ENCODE assay signal across 13 mouse cellular contexts in the genomic region with DNA sequence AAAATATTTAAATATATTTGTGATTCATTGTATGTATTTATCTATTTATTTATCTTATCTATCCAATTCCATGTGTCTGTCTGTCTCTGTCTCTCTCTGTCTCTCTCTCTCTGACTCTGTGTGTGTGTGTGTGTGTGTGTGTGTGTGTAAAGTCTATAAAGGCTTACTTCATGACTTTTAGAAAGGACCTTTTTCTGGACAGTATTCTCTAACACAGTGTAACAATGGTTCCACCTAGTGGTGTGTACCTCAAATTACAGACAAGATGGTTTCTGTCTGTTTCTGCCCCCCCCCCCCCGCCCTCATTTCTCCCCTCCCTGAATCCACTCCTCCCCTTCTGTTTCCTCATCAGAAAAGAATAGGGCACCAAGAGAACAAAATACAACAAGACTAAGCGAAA. TPM values are rescaled to one million over a fixed set of nuclear protein-coding genes. Genes with fewer than 3 reads are reported as not detected.
DNase-seq lines count a peak whose midpoint lies in the region; ATAC-seq and TF ChIP-seq lines count a peak whose summit lies in the region.
"Had no signal": no experiment of that assay in that cellular context is flagged by ENCODE, and none has a peak within 500 bp of the region (broad histone marks: within the 10 kb centered on the region; RNA-seq: fewer than 3 reads in every experiment).

No protein-coding gene starts in this region.

- no peaks in the 10 kb centered on the region; the same call in 1 of the 2 replicates for H3K36me3 ChIP-seq in intestine, postnatal 0 days (ENCODE audit: control insufficient read depth, insufficient read depth)
- no peaks in the 10 kb centered on the region for H3K36me3 ChIP-seq in stomach, postnatal 0 days (ENCODE audit: control insufficient read depth, insufficient read depth, low read length)
- H3K36me3 ChIP-seq: neural tube, embryonic 15.5 days had no signal

- H3K9ac ChIP-seq in intestine, postnatal 0 days (ENCODE audit: low read depth, low read length) = no peak overlapping the region
- H3K9ac ChIP-seq in stomach, postnatal 0 days (ENCODE audit: low read length) = no peak overlapping the region
- H3K9ac ChIP-seq: hindbrain, embryonic 12.5 days; neural tube, embryonic 15.5 days had no signal

- DNase-seq in gastrocnemius, adult 18-20 months (ENCODE audit: low spot score) = peak; percentile 7
- DNase-seq in gastrocnemius, postnatal 10 days = no peak
- peak; percentile 8 for DNase-seq in thymus, postnatal 14 days
- DNase-seq in thymus, postnatal 25 days = no peak
- no peak for DNase-seq in stomach, postnatal 0 days (ENCODE audit: low spot score)
- DNase-seq in cerebellum, adult 9-11 months = no peak
- DNase-seq in heart, adult 18-20 months = no peak
- DNase-seq: gastrocnemius, postnatal 14 days had no signal

- no peak overlapping the region for H3K4me3 ChIP-seq in intestine, postnatal 0 days (ENCODE audit: low read depth, low read length)
- no peak overlapping the region for H3K4me3 ChIP-seq in stomach, postnatal 0 days (ENCODE audit: low read depth, low read length)
- H3K4me3 ChIP-seq: embryonic facial prominence, embryonic 10.5 days; hindbrain, embryonic 12.5 days; neural tube, embryonic 15.5 days had no signal

- no peaks in the 10 kb centered on the region for H3K9me3 ChIP-seq in intestine, postnatal 0 days (ENCODE audit: control insufficient read depth)
- H3K9me3 ChIP-seq in stomach, postnatal 0 days (ENCODE audit: control insufficient read depth, low read length) = no peaks in the 10 kb centered on the region
- H3K9me3 ChIP-seq: embryonic facial prominence, embryonic 10.5 days; hindbrain, embryonic 12.5 days; neural tube, embryonic 15.5 days had no signal

- no peak overlapping the region for H3K4me2 ChIP-seq in intestine, postnatal 0 days (replicated peaks; ENCODE audit: low read depth)
- no peak overlapping the region for H3K4me2 ChIP-seq in stomach, postnatal 0 days (replicated peaks; ENCODE audit: low read depth)
- H3K4me2 ChIP-seq: hindbrain, embryonic 12.5 days; neural tube, embryonic 15.5 days had no signal

- H3K27ac ChIP-seq in intestine, postnatal 0 days (ENCODE audit: low read depth, low read length) = no peak overlapping the region
- H3K27ac ChIP-seq in stomach, postnatal 0 days (replicated peaks) = no peak overlapping the region
- H3K27ac ChIP-seq: embryonic facial prominence, embryonic 10.5 days; hindbrain, embryonic 12.5 days; macrophage; neural tube, embryonic 15.5 days had no signal

- no peak for TF ChIP-seq EP300 in stomach, postnatal 0 days (optimal IDR thresholded peaks at IDR 0.05)

- no peak for ATAC-seq in intestine, postnatal 0 days
- ATAC-seq in stomach, postnatal 0 days (ENCODE audit: low FRiP score, low TSS enrichment) = no peak

- WGBS in intestine, postnatal 0 days = 86% methylated on average over 2 of the region's 2 CpGs
- 90% methylated on average over 2 of the region's 2 CpGs for WGBS in stomach, postnatal 0 days

- peak; percentile 69 for TF ChIP-seq CTCF in intestine, postnatal 0 days (IDR thresholded peaks at IDR 0.05; ENCODE audit: low read depth)
- peak; percentile 63 for TF ChIP-seq CTCF in stomach, postnatal 0 days (IDR thresholded peaks at IDR 0.05; ENCODE audit: low read depth)

- no peaks in the 10 kb centered on the region for H3K4me1 ChIP-seq in intestine, postnatal 0 days (replicated peaks; ENCODE audit: control insufficient read depth, insufficient read depth, low read length)
- H3K4me1 ChIP-seq in stomach, postnatal 0 days (replicated peaks; ENCODE audit: control insufficient read depth, insufficient read depth) = no peaks in the 10 kb centered on the region
- H3K4me1 ChIP-seq: neural tube, embryonic 15.5 days had no signal

- no peaks in the 10 kb centered on the region for H3K27me3 ChIP-seq in intestine, postnatal 0 days (replicated peaks; ENCODE audit: control insufficient read depth, insufficient read depth, low read length)
- no peaks in the 10 kb centered on the region for H3K27me3 ChIP-seq in stomach, postnatal 0 days (ENCODE audit: control insufficient read depth, insufficient read depth, low read length)
- H3K27me3 ChIP-seq: hindbrain, embryonic 12.5 days; neural tube, embryonic 15.5 days had no signal

RNA-seq across cellular contexts. Expression of a gene that starts 46.9 kb away (rescaled TPM):
- total RNA-seq in gastrocnemius, adult 18-20 months (2021) = 10 to 100 TPM; 26.4 to 27.3 TPM
- 10 to 100 TPM; 27.5 to 31.7 TPM for total RNA-seq in gastrocnemius, postnatal 10 days (2021)
- 60.4 and 63.6 TPM in 2 replicates for polyA plus RNA-seq in intestine, postnatal 0 days (2015; fragmentation: Nextera tagmentation; extraction: Ambion mirVana)
- polyA plus RNA-seq in stomach, postnatal 0 days (2015; fragmentation: Nextera tagmentation; extraction: Ambion mirVana) = 54.0 and 55.6 TPM in 2 replicates
- 10 to 100 TPM; 43.0 to 50.2 TPM for total RNA-seq in heart, adult 18-20 months (2021)

Comparison
In these comparisons a context has a peak if more than half of its experiments do, and no peak if none do; other contexts are left out.
1. DNase-seq: peak in gastrocnemius, adult 18-20 months (single experiment) and thymus, postnatal 14 days (single experiment); none in gastrocnemius, postnatal 10 days (single experiment), thymus, postnatal 25 days (single experiment), stomach, postnatal 0 days (single experiment), cerebellum, adult 9-11 months (single experiment) and heart, adult 18-20 months (0 of 2).